Mouse (Mus musculus) erythroblast, embryonic 14.5 days (primary cell): ENCODE data around the gene Dip2b. TPM values are rescaled to one million over a fixed set of nuclear protein-coding genes. Genes with fewer than 3 reads are reported as not detected.

ENCODE experiments used
- H3K27me3 ChIP-seq: 2 replicates; pipeline ENCODE4 v1.6.1; 2012; ENCODE audit warnings: inconsistent platforms; ENCODE audit not compliant: control insufficient read depth
- H3K36me3 ChIP-seq: 2 replicates; pipeline ENCODE4 v1.6.1; 2012; ENCODE audit warnings: mild to moderate bottlenecking, inconsistent platforms; ENCODE audit not compliant: control insufficient read depth
- H3K4me1 ChIP-seq: 2 replicates; pipeline ENCODE4 v1.6.1; 2012; ENCODE audit warnings: inconsistent platforms; ENCODE audit not compliant: control insufficient read depth
- H3K4me3 ChIP-seq: replicated peaks from 2 replicates; pipeline ENCODE3; 2012; ENCODE audit warnings: moderate library complexity, mild to moderate bottlenecking, inconsistent platforms
- H3K9me3 ChIP-seq: 2 replicates; pipeline ENCODE4 v1.6.1; 2012; ENCODE audit warnings: low read length, inconsistent platforms, mixed read lengths; ENCODE audit not compliant: control insufficient read depth
- GATA1 ChIP-seq: IDR thresholded peaks from 2 replicates; pipeline ENCODE4 v1.6.1; 2012; ENCODE audit warnings: low read length, inconsistent platforms, mixed read lengths
- TAL1 ChIP-seq: IDR thresholded peaks from 3 replicates; pipeline ENCODE4 v1.6.1; 2012; ENCODE audit warnings: low read length, inconsistent platforms, mixed read lengths
- polyA plus RNA-seq: library from polyadenylated mRNA; stranded (reverse); fragments of >175 nt; gene quantifications from 2 replicates; pipeline ENCODE4 v1.2.3, GENCODE M21; 2012

The Dip2b gene
- polyA plus RNA-seq, 1 experiment: 0.03 TPM

GRCm38 (mm10) chr15:100152321-100152720 is 113.9 kb downstream of the Dip2b start:
- Histone ChIP-seq H3K4me1 (no peaks in the 10 kb centered on the region), H3K36me3 (peaks cover 19% of the 10 kb centered on the region), H3K4me3 (no peak overlapping the region), H3K27me3 (no peaks in the 10 kb centered on the region), H3K9me3 (no peaks in the 10 kb centered on the region)
- no peak for TF ChIP-seq TAL1
- no peak for TF ChIP-seq GATA1

GRCm38 (mm10) chr15:100153024-100153423 is 114.6 kb downstream of the Dip2b start:
- no peak overlapping the region for H3K4me3 ChIP-seq
- peaks cover 19% of the 10 kb centered on the region for H3K36me3 ChIP-seq
- H3K4me1 ChIP-seq: no peaks in the 10 kb centered on the region
- no peaks in the 10 kb centered on the region for H3K27me3 ChIP-seq
- H3K9me3 ChIP-seq: no peaks in the 10 kb centered on the region
- no peak for TF ChIP-seq TAL1
- TF ChIP-seq GATA1: no peak

GRCm38 (mm10) chr15:100156095-100156707 is 117.7 kb downstream of the Dip2b start:
- peaks cover 9% of the 10 kb centered on the region for H3K4me1 ChIP-seq
- no peaks in the 10 kb centered on the region for H3K9me3 ChIP-seq
- no peaks in the 10 kb centered on the region for H3K27me3 ChIP-seq
- TF ChIP-seq TAL1: no peak
- no peak for TF ChIP-seq GATA1
- peaks cover 19% of the 10 kb centered on the region for H3K36me3 ChIP-seq
- H3K4me3 ChIP-seq: no peak overlapping the region

DNA sequence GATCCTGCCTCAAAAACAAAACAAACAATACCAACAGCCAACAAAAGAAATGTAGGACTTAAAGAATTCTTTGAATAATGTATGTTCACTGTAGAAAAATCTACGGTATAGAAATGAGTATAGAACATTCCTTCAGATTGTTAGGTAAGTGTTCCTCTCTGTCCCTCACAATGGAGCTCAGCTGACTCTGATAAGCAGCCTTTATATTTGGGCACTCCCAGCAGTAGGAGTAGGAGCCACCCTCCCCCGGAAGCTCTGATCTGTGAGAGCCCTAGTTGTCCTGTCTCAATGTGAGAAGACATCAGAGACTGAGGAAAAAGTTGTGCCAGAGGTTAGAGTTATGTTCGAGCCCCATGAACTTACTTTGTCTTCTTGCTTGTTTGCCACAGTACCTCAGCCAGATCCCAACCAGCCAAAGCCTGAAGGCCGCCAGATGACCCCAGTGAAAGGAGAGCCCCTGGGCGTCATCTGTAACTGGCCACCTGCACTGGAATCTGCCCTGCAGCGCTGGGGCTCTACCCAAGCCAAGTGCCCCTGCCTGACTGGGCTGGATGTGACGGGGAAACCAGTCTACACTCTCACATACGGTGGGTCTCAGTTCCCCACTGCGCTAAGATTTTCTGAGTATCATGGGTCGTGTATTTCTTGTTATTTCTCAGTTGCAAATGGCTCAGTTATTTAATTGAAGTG is 118.5 kb downstream of the Dip2b start:
- TF ChIP-seq TAL1 (no peak), GATA1 (no peak)
- peaks cover 9% of the 10 kb centered on the region for H3K4me1 ChIP-seq

GRCm38 (mm10) chr15:100158985-100159384 is 120.5 kb downstream of the Dip2b start:
- Histone ChIP-seq H3K27me3 (no peaks in the 10 kb centered on the region), H3K36me3 (peaks cover 22% of the 10 kb centered on the region), H3K9me3 (no peaks in the 10 kb centered on the region), H3K4me1 (peaks cover 9% of the 10 kb centered on the region), H3K4me3 (no peak overlapping the region)
- TF ChIP-seq TAL1 (no peak), GATA1 (no peak)

More for the DNA sequence above, 118.5 kb downstream of the Dip2b start:
- H3K36me3 ChIP-seq: peaks cover 19% of the 10 kb centered on the region
- H3K27me3 ChIP-seq: no peaks in the 10 kb centered on the region
- H3K4me3 ChIP-seq: no peak overlapping the region
- no peaks in the 10 kb centered on the region for H3K9me3 ChIP-seq

DNA sequence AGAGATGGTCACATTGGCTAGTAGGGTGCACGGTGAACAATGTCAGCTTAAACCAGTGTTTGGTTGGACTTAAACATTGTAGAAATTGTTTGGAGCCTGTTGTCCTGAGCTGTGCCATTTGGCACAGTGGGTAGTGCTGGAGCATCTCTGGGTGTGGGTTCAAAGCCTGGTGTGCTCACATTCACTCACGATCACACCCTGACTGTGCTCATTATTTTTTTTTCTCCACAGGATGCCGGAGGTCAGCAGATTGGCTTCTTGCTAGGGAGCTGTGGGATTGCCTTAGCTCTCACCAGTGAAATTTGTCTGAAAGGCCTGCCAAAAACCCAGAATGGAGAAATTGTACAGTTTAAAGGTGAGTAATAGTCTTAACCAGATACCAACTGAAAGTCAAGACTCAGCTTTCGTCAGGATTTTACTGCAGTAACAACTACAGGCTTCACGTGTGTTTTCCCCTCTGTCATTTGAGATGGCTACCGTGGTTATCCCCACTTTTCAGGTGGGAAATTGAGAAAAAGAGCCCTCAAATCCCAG is 123.3 kb downstream of the Dip2b start:
- no peak overlapping the region for H3K4me3 ChIP-seq
- peaks cover 9% of the 10 kb centered on the region for H3K4me1 ChIP-seq
- peaks cover 15% of the 10 kb centered on the region for H3K36me3 ChIP-seq
- no peaks in the 10 kb centered on the region for H3K27me3 ChIP-seq
- TF ChIP-seq TAL1: no peak
- no peak for TF ChIP-seq GATA1
- no peaks in the 10 kb centered on the region for H3K9me3 ChIP-seq

DNA sequence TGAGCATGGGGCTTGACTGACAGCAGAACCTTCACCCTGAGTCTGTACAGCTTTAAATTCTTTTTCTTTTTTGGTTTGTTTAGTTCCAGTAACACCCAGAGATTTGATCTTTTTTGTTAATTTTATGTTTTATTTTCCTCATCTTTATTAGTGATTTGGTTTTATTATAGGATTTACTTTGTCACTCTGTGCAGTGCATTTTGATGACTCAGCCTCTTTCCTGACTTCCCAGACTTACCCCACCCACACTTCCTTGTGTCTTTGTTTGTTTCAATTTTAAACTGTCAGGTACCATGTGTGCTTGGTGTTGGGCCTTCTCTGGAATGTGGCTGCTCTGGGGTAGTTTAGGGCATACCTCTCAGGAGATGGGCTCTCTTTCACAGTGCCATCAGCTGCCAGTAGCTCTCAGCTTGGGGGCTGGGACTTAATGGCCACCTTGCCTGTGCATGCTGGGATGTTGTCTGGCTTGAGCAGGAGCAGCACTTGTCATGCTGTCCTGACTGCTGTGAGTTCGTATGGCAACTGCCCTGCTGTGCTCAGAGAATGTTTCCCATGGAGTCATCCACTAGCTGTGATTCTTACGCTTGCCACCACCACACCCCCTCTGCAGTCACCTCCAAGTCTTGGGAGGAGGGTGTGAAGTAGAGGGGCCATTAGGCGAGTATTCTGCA is 125.1 kb downstream of the Dip2b start:
- TF ChIP-seq GATA1: no peak
- TF ChIP-seq TAL1: no peak
- no peaks in the 10 kb centered on the region for H3K27me3 ChIP-seq
- H3K9me3 ChIP-seq: no peaks in the 10 kb centered on the region
- no peak overlapping the region for H3K4me3 ChIP-seq
- H3K4me1 ChIP-seq: peaks cover 9% of the 10 kb centered on the region
- peaks cover 16% of the 10 kb centered on the region for H3K36me3 ChIP-seq

- H3K36me3 ChIP-seq: peaks cover 28% of the 10 kb centered on the region
Observed at GRCm38 (mm10) chr15:100166464-100166863, 128.0 kb downstream of the Dip2b start.

GRCm38 (mm10) chr15:100167791-100168190 is 129.3 kb downstream of the Dip2b start:
- no peaks in the 10 kb centered on the region for H3K9me3 ChIP-seq
- H3K4me3 ChIP-seq: no peak overlapping the region
- TF ChIP-seq GATA1: no peak
- no peak for TF ChIP-seq TAL1
- H3K36me3 ChIP-seq: peaks cover 31% of the 10 kb centered on the region
- H3K4me1 ChIP-seq: no peaks in the 10 kb centered on the region
- no peaks in the 10 kb centered on the region for H3K27me3 ChIP-seq

More at GRCm38 (mm10) chr15:100166464-100166863, 128.0 kb downstream of the Dip2b start:
- no peaks in the 10 kb centered on the region for H3K4me1 ChIP-seq
- no peaks in the 10 kb centered on the region for H3K9me3 ChIP-seq
- no peaks in the 10 kb centered on the region for H3K27me3 ChIP-seq
- no peak overlapping the region for H3K4me3 ChIP-seq
- TF ChIP-seq GATA1: no peak
- TF ChIP-seq TAL1: no peak
